Mouse (Mus musculus): ENCODE data around the gene Sorl1.

Sorl1 gene

GRCm38 (mm10) chr9:41973775-41974657 lies 150.1 kb downstream of the Sorl1 start:
- peak; percentile 28 to 69 for DNase-seq (ENCODE audit: inconsistent age in 2 of 2, low spot score in 1 of 2)

- DNase-seq (ENCODE audit: inconsistent age in 2 of 2, low spot score in 1 of 2) = no peak
Measured at GRCm38 (mm10) chr9:41969961-41970360, 154.1 kb downstream of the Sorl1 start.

GRCm38 (mm10) chr9:41968673-41969460 lies 155.2 kb downstream of the Sorl1 start:
- DNase-seq (ENCODE audit: inconsistent age in 2 of 2, low spot score in 1 of 2) = no peak

GRCm38 (mm10) chr9:41961274-41961673 lies 162.8 kb downstream of the Sorl1 start:
- DNase-seq (ENCODE audit: inconsistent age in 2 of 2, low spot score in 1 of 2) = no peak

GRCm38 (mm10) chr9:41958282-41958681 lies 165.8 kb downstream of the Sorl1 start:
- DNase-seq (ENCODE audit: inconsistent age in 2 of 2, low spot score in 1 of 2) = no peak

GRCm38 (mm10) chr9:41953486-41953885 lies 170.6 kb downstream of the Sorl1 start:
- DNase-seq (ENCODE audit: inconsistent age in 2 of 2, low spot score in 1 of 2) = peak; percentile 34 to 85

- no peak for DNase-seq (ENCODE audit: inconsistent age in 2 of 2, low spot score in 1 of 2)
Measured at GRCm38 (mm10) chr9:41952650-41953204, 171.4 kb downstream of the Sorl1 start.

- DNase-seq (ENCODE audit: inconsistent age in 2 of 2, low spot score in 1 of 2) = peak in 1 of 2 experiments; percentile 14
Measured at GRCm38 (mm10) chr9:41951472-41952129, 172.5 kb downstream of the Sorl1 start.

GRCm38 (mm10) chr9:41950991-41951451 lies 173.1 kb downstream of the Sorl1 start:
- DNase-seq (ENCODE audit: inconsistent age in 2 of 2, low spot score in 1 of 2) = peak; percentile 88 to 97

GRCm38 (mm10) chr9:41950109-41950990 lies 173.7 kb downstream of the Sorl1 start:
- peak in 1 of 2 experiments; percentile 90 for DNase-seq (ENCODE audit: inconsistent age in 2 of 2, low spot score in 1 of 2)

GRCm38 (mm10) chr9:41949476-41949875 lies 174.6 kb downstream of the Sorl1 start:
- peak; percentile 15 to 53 for DNase-seq (ENCODE audit: inconsistent age in 2 of 2, low spot score in 1 of 2)

GRCm38 (mm10) chr9:41944964-41945363 lies 179.1 kb downstream of the Sorl1 start:
- DNase-seq (ENCODE audit: inconsistent age in 2 of 2, low spot score in 1 of 2) = no peak

- DNase-seq (ENCODE audit: inconsistent age in 2 of 2, low spot score in 1 of 2) = no peak
Measured at GRCm38 (mm10) chr9:41942970-41943635, 181.0 kb downstream of the Sorl1 start.

GRCm38 (mm10) chr9:41940311-41940853 lies 183.7 kb downstream of the Sorl1 start:
- DNase-seq (ENCODE audit: inconsistent age in 2 of 2, low spot score in 1 of 2) = no peak

GRCm38 (mm10) chr9:41938449-41938848 lies 185.6 kb downstream of the Sorl1 start:
- DNase-seq (ENCODE audit: inconsistent age in 2 of 2, low spot score in 1 of 2) = peak in 1 of 2 experiments; percentile 45

- peak; percentile 42 to 78 for DNase-seq (ENCODE audit: inconsistent age in 2 of 2, low spot score in 1 of 2)
Measured at GRCm38 (mm10) chr9:41937967-41938348, 186.1 kb downstream of the Sorl1 start.

- no peak for DNase-seq (ENCODE audit: inconsistent age in 2 of 2, low spot score in 1 of 2)
Measured at GRCm38 (mm10) chr9:41937341-41937966, 186.6 kb downstream of the Sorl1 start.

GRCm38 (mm10) chr9:41936598-41936997 lies 187.5 kb downstream of the Sorl1 start:
- no peak for DNase-seq (ENCODE audit: inconsistent age in 2 of 2, low spot score in 1 of 2)

- no peak for DNase-seq (ENCODE audit: inconsistent age in 2 of 2, low spot score in 1 of 2)
Measured at GRCm38 (mm10) chr9:41935979-41936378, 188.1 kb downstream of the Sorl1 start.
